Mouse (Mus musculus) left cerebral cortex, adult 8-10 months (tissue): Measurements from ENCODE around the gene Jak1. TPM values are rescaled to one million over a fixed set of nuclear protein-coding genes. Genes with fewer than 3 reads are reported as not detected.
A peak's percentile ranks its signal among the peaks of the same experiment; 100 is the strongest.
"Not testable (repeated sequence)": the region's sequence is repeated elsewhere in the genome, so short reads cannot be mapped to it uniquely, and the experiment has no call there.

Experiments
- DNase-seq, 2 experiments: peaks; one replicate each; pipeline ENCODE4 v3.0.0; 2022; ENCODE audit warnings: low spot score in 2 of 2
- total RNA-seq, 4 experiments: library from RNA; stranded (reverse); gene quantifications; 2 replicates each; pipeline ENCODE4 v1.2.4; 2022

The Jak1 gene
- total RNA-seq, 4 experiments from 2014 or later: 114 to 122 (median 117) TPM

DNA sequence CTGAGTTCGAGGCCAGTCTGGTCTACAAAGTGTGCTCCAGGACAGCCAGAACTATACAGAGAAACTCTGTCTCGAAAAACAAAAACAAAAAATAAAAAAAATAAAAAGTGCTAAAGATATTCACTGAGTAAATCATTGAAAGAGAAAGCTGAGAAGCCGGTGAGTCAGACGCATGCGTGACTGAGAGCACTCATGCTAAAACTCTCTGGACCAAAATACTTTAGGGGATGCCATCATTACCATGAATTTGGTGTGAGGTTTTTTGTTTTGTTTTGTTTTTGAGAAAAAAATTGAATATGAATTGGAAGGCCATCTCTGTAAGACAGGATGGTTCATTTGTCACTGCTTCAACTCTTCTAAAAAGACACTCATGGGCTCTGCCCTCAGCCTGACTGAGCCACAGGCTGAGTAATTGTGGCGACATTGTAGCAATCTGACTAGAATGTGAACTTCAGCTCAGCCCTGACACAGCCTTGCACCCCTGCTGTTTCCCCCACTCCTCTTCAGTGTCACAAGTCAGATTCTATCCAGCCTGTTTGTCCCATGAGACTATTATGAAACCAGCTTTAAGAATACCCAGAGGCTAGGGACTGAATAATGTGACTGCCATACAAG is 11.5 kb upstream of the Jak1 start:
- DNase-seq: no peak

DNA sequence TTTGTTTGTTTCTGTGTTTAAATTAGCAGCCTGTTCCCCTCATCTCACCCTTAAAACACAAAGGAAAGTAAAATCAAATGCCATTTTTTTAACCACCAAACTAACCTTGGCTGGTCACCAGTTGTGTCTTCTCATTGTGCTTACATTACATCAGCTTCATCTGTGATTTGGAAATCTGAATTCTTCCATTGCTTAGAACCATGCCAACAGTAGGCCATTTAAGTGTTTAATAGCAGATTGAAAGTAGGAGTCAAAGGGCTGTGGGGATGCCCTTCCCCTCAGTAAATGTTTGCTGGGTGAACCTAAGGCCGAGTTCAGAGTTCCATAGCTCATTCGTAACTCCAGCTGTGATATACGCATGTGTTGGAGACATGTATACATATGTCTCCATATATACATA is 10.8 kb upstream of the Jak1 start:
- no peak for DNase-seq

- DNase-seq: no peak
Observed at GRCm38 (mm10) chr4:101270734-101271133, 5.7 kb upstream of the Jak1 start.

GRCm38 (mm10) chr4:101268506-101268905 is 3.4 kb upstream of the Jak1 start:
- not testable (repeated sequence) for DNase-seq

DNA sequence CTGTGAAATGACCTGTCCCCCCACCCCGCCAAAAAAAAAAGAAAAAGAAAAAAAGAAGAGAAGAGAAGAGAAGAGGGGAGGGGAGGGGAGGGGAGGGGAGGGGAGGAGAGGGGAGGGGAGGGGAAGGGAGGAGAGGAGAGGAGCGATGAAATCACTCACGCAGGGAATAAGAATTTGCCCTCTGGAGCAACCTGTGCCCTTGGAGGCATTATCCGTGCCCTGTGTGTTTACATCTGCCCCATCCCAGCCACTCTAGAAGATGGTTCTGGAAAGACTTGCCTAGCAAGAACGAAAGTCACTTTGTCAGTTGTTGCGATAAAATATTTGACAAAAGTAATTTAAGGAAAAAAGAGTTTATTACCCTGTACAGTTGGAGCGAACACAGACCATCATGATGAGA is 441 bp upstream of the Jak1 start:
- no peak for DNase-seq

- no peak for DNase-seq
Observed at GRCm38 (mm10) chr4:101263968-101264740, 928 bp downstream of the Jak1 start.

GRCm38 (mm10) chr4:101261596-101261995 is 3.5 kb downstream of the Jak1 start:
- no peak for DNase-seq

- DNase-seq: no peak
Observed at GRCm38 (mm10) chr4:101260744-101261291, 4.3 kb downstream of the Jak1 start.

- no peak for DNase-seq
Observed at GRCm38 (mm10) chr4:101256526-101257210, 8.4 kb downstream of the Jak1 start.

- no peak for DNase-seq
Observed at GRCm38 (mm10) chr4:101254606-101255349, 10.3 kb downstream of the Jak1 start.

DNA sequence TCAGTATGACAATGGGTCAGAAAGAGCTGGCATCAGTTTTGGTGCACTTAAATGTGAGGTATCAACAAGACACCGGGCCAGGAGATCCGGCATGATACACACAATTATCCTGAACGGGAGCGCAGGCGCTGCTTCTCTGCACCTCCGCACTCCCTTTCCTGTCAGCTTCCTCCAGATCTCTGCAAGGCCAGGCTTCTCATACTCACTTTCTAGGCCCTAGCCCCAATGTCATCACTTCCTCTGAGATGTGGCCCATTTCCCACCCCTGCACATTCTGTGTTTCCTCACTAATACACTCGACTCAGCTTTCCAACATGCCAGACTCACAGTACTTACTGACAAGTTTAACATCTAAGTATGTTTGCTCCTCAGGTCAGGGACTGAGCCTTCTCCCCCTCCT is 11.1 kb downstream of the Jak1 start:
- no peak for DNase-seq

DNA sequence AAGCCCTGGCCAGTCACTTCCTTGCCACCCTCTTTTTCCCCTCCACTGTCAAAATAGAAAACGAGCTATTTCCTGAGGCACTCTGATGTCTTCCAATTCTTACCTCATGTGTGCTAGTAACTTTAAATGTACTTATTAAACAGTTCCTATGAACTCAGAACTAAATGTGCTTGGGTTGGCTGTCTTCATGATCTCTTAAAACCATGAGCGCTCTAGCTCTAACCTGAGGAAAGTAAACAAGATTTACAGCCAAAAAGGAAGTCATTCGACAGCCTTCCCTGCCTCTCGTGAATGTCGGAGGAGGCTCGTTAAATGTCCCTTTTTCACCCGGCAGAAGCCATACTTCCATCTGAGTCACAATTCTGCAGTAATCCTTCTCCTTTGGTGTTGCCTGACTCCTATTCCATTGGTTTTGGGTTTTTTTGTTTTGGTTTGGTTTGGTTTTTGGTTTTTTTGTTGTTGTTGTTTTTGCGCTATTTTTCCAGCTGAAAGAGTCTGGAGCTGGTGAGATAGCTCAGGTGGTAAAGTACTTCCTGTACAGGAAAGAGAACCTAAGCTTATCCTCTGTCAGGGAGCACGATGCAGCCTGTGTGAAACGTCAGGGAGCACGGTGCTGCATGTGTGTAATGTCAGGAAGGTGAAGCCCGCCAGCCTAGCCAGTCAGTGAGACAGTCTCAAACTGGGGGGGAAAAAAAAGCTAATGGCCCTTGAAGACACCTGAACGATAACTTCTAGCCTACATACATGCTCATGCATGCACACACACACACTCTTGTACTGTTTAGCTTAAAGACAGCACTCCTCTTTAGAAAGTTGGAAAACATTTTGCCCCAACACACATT is 12.1 kb downstream of the Jak1 start:
- DNase-seq: no peak

DNA sequence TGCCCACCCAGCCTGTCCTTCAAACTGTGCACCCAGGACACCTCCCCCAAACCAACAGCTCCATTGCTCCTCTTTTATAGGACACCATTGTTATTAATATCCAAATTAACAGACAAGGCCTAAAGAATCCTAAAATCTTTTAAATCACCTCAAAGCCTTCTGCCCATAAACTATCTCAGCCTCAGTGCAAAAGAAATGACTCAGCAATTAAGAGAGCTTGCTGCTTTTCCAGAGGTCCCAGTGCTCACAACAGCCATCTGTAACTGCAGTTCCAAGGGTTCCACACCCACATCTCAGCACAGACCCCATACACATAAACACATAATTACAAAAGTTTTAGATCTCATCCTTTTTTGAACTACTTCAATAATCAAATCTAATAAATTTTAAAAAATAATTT is 13.1 kb downstream of the Jak1 start:
- no peak for DNase-seq

DNA sequence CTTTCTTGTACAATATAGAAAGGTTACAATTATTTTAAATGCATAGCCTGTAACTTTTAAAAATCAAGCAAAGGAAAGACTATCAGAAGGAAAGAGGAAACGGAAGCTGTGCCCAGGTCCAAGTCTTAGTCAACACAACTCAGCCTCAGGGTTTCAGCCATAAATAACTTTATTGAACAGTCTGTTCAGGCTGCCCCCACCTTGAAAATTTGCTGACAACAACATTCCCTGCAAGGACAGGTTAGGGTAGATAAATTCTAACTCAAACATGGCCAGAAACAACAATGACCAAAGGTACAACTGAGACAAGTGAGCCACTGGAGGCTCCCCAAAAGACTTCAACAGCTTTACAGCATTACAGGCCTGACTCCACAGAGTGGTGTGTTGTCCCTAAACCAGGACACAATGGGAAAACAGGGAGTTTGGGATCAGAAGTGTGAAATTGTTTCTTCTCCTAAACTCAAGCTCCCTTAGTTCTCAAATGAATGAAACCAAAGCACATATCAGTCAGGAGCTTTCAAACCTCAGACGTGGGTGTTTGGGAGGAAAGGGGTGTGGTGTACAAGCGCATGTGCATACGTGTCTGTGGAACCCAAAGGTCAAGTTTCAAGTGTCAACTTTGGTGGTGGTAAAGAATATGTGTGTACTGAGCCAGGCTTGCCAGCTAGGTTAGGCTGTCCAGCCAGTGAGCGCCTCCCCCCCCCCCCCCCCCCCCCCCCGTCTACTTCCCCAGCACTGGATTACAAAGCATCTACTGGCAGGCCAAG is 14.9 kb downstream of the Jak1 start:
- DNase-seq: no peak

GRCm38 (mm10) chr4:101247355-101247754 is 17.7 kb downstream of the Jak1 start:
- no peak for DNase-seq

DNA sequence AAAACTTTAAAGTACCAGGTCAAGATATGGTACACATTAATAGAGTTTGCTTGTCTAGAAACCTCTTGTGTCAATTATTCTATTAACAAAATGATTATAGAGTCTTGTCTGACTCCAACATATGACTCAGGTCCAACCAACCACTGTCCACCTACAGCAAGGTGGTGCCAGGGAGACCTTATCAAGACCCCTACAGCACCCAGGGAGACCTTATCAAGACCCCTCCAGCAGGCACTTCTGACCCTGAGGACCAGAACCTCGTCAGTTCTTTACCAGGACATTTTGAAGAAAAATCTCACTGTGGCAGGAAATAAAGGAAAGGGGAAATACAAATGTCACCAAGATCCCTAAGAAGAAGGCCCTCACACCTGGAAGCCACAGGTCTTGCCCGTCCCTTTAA is 18.5 kb downstream of the Jak1 start:
- no peak for DNase-seq

GRCm38 (mm10) chr4:101244257-101245011 is 20.6 kb downstream of the Jak1 start:
- DNase-seq: peak in 1 of 2 experiments; percentile 30

GRCm38 (mm10) chr4:101240875-101241173 is 24.3 kb downstream of the Jak1 start:
- no peak for DNase-seq

- no peak for DNase-seq
Observed at GRCm38 (mm10) chr4:101240163-101240874, 24.8 kb downstream of the Jak1 start.
